Mouse (Mus musculus) left cerebral cortex, postnatal 25 days (tissue): ENCODE results near the gene Pik3ap1. TPM values are rescaled to one million over a fixed set of nuclear protein-coding genes. Genes with fewer than 3 reads are reported as not detected.
A peak's percentile ranks its signal among the peaks of the same experiment; 100 is the strongest.

Source experiments
- DNase-seq, 2 experiments: peaks; one replicate each; pipeline ENCODE4 v3.0.0; 2022; ENCODE audit warnings: low spot score in 2 of 2, mixed read lengths in 1 of 2
- intact Hi-C: fragments of 180-260 bp; cut with DNase I; formaldehyde crosslinking; loops from one replicate; pipeline ENCODE4 v1.15.1; 2025
- total RNA-seq, 2 experiments: library from RNA; stranded (reverse); gene quantifications; 2 replicates each; pipeline ENCODE4 v1.2.3; 2021

Gene Pik3ap1
- total RNA-seq, 2 experiments from 2014 or later: 1.8 to 3.0 TPM

DNA sequence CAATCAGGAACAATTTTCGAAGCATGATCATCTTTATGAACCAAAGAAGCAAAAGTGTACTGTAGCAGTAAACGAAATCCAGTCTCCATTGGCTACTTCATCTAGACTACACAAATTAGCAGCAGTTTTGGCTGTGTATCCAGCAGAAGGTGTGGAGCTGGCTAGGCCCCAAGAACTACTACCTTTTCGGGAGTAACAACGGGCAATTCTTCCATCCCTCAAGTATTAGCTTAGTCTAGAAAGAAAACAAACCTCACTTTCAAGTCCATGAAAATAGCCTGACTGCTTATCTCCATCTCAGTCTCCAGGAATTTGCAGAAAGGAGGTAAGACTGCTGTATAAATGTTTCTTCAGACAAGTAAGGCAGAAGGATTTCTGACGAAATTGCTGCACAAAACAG is 130.3 kb downstream of the Pik3ap1 start:
- intact Hi-C loops: no loop called here
- DNase-seq: no peak

- no peak for DNase-seq
- intact Hi-C loops: no loop called here
Observed at GRCm38 (mm10) chr19:41248968-41249367, 135.9 kb downstream of the Pik3ap1 start.

DNA sequence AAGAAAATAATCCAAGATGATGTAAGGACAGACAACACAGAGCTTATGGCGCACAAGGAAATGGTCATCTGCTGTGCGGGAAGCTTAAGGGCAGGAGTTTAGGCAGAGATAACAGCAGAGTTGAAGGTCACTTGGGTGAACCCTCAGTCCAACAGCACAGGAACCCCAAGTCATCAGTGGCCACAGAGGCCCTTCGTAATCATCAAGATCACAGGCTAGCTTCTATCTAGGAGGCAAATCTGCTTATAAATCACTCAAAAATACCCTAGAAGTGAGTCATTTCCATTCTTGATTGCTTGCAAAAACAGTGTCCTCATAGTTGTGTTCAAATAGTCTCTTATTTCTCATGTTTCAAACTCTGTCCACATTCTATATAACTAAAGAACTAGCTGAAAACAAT is 136.6 kb downstream of the Pik3ap1 start:
- no peak for DNase-seq
- intact Hi-C loops: no loop called here

GRCm38 (mm10) chr19:41246271-41246670 is 138.6 kb downstream of the Pik3ap1 start:
- no peak for DNase-seq
- intact Hi-C loops: no loop called here

GRCm38 (mm10) chr19:41244581-41244980 is 140.3 kb downstream of the Pik3ap1 start:
- intact Hi-C loops: loop anchor here (5.0 kb wide), 1 partner anchor 157 kb away; no protein-coding TSS in a partner anchor
- peak; percentile 26 to 39 for DNase-seq

- intact Hi-C loops: loop anchor here (5.0 kb wide), 1 partner anchor 155 kb away; no protein-coding TSS in a partner anchor
- DNase-seq: no peak
Observed at GRCm38 (mm10) chr19:41241997-41242396, 142.9 kb downstream of the Pik3ap1 start.

GRCm38 (mm10) chr19:41233698-41234097 is 151.2 kb downstream of the Pik3ap1 start:
- intact Hi-C loops: no loop called here
- no peak for DNase-seq

Other genes with a start within 250 kb of the Pik3ap1 start
- 1 to 10 TPM; 1.0 to 1.6 TPM for gene Tll2, start 178.3 kb downstream of the Pik3ap1 start, total RNA-seq
- gene Tm9sf3, start 121.1 kb downstream of the Pik3ap1 start, total RNA-seq: 100 to 1,000 TPM; 135 to 144 TPM
- gene Lcor, start 97.5 kb upstream of the Pik3ap1 start, total RNA-seq: 10 to 100 TPM; 19.5 to 19.8 TPM
- gene Gm340, start 197.3 kb upstream of the Pik3ap1 start, total RNA-seq: 10 to 100 TPM; 12.5 to 14.2 TPM